Mouse (Mus musculus) liver, embryonic 14.5 days (tissue): ENCODE data around the gene Galr2.

Experiments used
- CTCF ChIP-seq: IDR thresholded peaks from 2 replicates; pipeline ENCODE4 v1.5.1; 2016; ENCODE audit warnings: antibody characterized with exemption, low read depth, control low read depth
- EP300 ChIP-seq: IDR thresholded peaks from 2 replicates; pipeline ENCODE4 v1.6.1; 2016; ENCODE audit warnings: antibody characterized with exemption, low read depth

DNA sequence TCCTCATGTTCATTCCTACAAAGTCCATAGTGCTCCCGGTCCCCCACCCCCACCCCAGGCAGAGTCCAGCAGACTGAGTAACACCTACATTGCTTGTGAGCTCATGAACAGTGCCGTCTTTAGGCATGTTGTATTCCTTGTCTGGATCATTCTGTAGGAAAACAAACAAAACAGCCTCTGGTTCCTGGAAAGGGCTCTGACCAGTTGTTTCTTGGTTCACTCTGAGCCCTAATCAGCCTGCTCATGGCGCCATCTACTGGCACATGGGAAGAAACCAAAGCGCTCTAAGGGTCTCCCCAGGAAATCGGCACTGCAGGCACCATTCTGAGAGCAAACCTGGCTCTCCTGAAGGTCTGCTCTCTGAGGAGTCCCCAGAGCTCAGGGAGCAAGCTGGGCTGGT, 13.6 kb downstream of the Galr2 start:
- TF ChIP-seq EP300 (no peak), CTCF (peak; percentile 83)
